Mouse (Mus musculus) embryonic fibroblast, embryonic 13.5 days (primary cell): ENCODE measurements around the gene Adam12.

Experiments used
- CTCF ChIP-seq: IDR thresholded peaks from 2 replicates; pipeline ENCODE4 v1.5.1; 2011; ENCODE audit warnings: mild to moderate bottlenecking, control low read depth, low read length, moderate library complexity, borderline replicate concordance; ENCODE audit not compliant: insufficient read depth
- POLR2A ChIP-seq: IDR thresholded peaks from 2 replicates; pipeline ENCODE4 v1.6.1; 2011; ENCODE audit warnings: low read depth, mild to moderate bottlenecking, control low read depth, low read length, moderate library complexity

DNA sequence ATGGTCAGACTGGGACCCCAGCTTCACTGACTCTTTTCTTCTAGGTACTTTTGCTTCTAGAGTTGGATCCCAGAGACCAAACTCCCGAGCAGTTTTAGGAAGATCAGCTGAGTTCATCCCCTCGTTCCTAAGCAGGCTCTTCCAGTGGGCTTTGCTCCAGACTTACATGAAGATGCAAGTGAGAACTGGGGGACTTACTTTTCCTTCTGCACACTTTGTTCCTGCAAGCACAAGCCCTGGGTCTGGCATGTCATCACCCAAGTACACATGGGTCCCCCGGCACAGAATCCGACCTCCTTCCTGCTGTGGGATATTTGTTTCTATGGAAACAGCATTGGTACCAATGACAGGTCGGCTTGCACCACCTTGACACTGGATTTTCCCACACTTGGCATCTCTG is 312.6 kb downstream of the Adam12 start:
- TF ChIP-seq CTCF (no peak), POLR2A (no peak)
